Mouse (Mus musculus) urinary bladder, postnatal 25 days (tissue): ENCODE data around the gene 1700034J05Rik.

Experiments used
- DNase-seq: peaks from one replicate; pipeline ENCODE4 v3.0.0; 2022; ENCODE audit warnings: low spot score

Gene 1700034J05Rik

DNA sequence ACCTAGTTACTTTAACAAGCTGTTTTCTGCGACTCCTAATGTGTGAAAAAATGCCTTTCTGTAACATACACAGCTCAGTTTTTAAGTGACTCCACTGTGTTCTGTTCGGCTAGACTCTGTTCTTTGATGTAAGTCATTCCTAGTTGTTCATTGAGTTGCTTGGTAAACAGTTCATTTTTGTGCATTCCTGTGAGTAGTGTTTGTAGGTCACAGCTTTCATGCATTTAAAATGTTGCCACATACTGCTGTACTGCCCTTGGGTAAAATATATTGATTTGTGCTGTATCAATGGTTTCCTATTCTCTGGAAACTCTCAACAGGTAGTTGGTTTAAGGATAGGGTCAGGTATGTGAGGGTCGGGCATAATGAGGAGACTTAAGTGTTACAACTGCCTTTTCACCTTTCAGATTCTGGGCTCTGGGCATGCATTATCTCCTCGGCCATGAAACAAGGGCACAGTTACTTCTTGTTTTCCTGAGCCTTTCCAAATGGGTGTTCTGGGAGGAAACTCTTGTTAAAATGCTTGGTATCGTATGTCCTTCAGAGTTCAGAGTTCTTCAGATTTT is 27.7 kb downstream of the 1700034J05Rik start:
- DNase-seq, result no peak

DNA sequence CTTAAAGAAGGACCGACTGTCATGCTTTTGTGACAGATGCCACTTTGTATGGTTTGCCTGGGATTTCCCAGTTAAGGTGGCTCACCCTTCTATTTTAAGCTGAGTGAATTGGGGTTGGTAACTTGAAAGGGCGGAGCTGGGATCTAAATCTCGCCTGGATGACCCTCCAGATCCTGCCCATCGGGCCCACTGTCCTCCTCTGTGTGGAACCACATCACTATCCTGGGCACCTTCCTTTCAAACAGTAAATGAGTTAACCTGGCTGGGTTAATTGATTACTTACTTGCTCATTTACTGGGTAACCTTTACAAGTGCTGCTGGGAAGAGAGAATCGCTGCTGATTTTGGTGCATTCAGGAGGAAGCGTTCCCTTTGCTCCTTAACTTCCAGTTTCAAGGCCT is 35.9 kb downstream of the 1700034J05Rik start:
- DNase-seq, result no peak

DNA sequence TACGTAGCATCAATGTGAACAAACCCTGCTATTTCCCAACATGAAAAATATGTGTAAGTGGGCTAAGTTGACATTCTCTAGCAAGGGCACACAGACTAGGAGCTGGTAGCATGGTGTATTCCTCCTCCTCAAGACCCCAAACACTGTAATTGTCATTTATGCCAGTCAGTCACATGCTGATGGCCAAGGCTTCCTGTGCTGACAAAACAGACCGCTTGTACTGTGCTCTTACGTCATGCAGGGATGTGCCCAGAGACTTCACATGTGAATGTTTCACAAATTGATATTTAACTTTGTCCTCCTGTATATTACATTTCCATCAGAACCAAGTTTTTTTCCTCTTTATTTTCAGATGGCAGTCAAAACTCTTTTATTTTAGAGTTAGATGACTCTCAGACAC is 36.8 kb downstream of the 1700034J05Rik start:
- DNase-seq, result no peak

DNA sequence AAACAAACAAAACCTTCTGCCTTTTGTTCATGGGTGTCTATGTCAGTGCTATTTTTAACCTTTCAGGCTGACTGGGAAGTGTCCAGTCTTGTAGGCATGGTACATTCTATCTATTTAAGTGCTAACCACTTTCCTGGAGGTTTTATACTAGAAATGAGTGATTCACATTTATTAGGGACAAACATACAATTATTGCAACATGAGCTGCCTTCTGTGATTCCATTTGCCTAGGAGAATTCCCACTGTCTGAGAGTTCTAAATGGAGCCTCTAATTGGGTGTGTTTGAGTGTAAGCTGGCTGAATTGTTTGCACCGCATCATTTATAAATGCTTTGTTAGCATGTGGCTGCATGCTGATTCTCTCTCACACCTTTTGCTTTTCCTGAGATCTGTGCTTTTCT is 38.4 kb downstream of the 1700034J05Rik start:
- no peak for DNase-seq

DNA sequence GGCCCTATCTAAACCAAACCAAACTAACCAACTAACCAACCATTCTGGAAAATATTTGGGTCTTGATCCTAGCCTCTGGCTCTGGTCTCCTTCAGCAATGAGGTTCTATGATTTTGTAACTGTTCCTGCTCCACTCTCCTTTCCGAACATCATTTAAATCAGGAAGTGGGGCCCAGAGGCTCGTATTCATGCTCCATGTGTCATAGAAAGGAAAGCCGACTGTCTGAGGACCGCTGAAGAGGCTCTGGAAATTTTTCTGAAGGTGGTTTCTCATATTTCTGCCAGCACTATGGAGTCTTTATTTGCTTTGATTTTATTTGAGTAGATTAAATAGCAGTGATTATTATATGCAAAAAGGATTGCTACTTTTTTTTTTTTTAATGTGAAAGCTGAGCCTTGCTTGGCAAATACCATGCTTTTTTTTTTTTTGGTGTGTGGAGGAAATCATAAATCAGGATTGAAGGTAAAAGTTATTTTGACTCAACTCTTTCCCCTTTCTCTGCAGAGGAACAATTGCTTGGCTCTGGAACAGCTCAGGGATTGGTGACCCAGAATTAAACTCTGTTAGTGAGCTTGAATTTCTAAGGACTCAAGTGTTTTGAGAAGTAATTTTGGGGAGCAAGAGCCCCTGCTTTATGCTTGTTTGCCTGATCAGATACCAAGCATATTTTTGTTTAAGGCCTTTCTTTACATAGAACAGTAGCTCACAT is 40.6 kb downstream of the 1700034J05Rik start:
- no peak for DNase-seq

DNA sequence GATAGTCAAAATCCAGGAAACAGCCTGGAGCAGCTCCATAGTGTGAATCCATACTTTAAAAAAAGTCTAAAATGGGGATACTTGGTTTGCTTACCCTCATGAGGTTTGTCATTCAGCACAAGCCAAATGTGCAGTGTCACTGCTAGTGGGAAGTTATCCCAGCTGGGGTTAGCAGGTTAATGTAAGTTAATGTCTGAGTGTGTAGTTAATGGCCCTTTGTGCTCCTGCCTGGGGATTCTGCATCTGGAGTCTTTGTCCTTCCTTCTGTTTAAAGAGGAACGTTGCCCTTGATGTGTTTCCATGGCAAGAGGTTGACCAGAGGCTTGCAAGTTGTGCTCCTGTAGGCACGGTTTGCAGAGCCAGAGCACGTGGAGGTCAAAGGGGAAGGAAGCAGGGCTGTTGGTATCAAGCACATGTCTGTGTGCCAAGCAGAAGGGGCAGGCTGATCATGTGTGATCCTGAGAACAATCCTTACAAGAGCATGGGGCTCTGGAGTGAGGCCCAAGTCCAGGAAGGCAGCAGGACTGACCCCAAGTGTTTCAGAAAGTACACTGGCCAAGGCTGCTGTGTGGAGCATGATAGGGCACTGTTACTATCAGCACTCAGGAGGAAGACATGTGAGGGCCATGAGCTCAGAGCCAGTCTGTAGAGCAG is 41.3 kb downstream of the 1700034J05Rik start:
- DNase-seq, result no peak

DNA sequence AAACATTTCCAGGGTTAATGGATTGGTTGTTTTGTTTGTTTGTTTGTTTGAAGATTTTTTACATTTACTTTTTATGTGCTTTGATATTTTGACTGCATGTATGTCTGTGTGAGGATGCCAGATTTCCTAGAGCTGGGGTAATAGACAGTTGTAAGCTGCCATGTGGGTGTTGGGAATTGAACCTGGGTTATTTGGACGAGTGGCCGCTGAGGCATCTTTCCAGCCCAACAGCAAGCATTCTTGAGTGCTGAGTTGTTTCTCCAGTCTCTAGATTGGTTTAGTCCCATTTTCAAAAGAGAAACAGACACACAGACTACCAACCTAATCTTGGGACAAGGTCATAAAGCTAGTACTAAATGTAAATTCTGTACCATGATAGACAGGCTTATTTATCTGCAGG is 43.4 kb downstream of the 1700034J05Rik start:
- no peak for DNase-seq

DNA sequence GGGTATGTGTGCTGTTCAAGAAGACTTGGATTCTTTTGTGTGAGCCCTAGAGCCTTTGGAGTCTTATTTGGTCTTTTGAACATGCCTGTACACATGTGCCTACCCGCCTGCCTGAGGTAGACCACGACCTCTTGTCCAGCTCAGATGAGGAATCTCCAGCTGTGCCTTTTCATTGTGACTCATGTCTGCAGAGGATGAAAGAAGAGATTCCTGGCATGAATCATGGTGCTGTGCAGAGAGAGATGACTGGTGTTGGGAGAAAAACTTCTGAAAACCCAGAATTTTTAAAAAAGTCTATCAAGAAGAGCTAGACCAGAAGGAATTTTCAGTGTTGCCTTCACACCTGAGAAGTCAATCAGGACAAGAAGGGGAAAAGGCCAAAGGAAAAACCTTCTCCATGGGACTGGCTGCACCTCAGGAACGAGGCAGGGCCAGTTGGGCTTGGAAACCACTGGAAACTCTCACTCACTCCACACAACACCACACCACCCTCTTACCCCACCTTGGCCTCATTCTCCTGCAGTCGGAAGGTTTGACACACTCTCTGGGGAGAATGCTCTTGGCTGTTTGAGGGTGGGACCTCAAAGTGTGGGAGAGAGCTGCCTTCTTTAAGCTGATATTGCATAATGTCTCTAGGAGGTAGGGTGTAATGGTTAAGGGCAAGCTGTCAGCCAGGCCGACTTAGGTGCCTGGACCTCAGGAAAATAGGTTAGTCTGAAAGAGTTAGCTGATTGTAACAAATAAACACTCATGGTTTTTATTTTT is 44.3 kb downstream of the 1700034J05Rik start:
- no peak for DNase-seq

DNA sequence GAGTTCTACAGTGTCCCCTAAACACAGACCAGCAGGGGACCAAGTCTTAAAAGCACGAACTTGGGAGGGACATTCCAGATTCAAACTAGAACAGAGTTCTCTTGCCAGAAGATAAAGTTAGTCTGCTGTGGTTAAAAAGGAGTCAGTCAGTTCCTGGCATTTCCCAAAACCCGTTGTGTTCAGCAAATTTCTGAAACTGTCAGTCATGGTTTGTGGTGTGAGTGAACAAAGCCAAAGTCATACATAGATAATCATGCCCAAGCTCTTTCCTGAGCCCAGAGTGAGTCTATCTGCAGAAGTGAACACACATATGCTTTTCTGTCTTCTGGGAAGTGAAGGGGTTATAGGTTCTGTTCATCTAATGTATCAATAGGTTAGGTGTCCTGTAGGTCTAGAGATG is 45.4 kb downstream of the 1700034J05Rik start:
- no peak for DNase-seq

DNA sequence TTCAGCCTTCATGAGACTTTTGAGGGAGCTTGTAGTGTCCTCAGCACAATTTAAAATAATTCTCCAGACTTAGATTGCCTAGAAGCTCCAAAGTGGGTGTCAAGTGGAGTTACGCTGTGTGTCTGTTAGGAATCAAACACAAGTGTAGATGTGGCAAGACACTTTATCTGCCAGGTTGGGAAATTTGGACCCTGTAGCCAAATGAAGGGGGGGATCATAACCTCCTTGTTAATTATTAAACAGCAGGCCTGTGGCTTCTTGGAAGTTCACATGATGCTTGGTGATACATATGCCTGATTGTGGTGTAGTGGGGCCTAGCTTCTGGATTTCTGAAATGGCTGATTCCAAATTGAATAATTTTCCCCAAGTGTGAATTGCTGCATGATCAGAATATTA is 46.4 kb downstream of the 1700034J05Rik start:
- no peak for DNase-seq

DNA sequence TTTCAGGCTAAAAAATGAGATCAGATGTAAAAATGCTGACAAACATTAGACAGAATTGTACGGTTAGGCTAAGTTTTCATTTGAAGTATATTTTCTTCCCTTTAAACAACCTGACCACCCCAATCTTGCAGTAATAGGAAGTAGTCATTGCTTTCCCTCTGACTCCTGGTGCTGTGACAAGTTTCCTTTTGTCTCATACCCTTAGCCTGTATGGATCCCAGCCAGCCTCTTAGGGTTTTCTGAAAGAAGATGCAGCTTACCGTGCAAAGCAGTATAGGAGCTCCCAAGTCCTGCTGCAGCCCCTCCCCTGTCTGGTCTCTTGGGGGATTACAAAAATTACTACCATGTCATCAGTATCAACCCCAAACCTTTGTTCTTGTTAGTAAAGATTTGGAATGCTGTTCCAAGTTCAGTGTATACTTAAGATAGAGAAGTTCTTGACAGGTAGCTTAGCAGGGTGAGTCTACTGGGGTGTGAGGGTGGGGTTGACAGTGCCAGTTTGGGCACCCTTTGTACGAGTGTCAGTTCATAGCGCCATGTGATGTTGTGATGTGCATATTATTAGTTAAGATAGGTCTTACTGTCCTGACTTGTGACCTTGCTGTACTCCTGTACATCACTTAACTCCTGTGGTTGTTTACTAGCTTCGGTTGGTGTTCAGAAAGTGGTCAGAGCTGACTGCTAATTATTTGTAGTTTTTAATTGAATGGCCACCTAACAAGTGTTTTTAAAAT is 47.0 kb downstream of the 1700034J05Rik start:
- DNase-seq, result no peak

DNA sequence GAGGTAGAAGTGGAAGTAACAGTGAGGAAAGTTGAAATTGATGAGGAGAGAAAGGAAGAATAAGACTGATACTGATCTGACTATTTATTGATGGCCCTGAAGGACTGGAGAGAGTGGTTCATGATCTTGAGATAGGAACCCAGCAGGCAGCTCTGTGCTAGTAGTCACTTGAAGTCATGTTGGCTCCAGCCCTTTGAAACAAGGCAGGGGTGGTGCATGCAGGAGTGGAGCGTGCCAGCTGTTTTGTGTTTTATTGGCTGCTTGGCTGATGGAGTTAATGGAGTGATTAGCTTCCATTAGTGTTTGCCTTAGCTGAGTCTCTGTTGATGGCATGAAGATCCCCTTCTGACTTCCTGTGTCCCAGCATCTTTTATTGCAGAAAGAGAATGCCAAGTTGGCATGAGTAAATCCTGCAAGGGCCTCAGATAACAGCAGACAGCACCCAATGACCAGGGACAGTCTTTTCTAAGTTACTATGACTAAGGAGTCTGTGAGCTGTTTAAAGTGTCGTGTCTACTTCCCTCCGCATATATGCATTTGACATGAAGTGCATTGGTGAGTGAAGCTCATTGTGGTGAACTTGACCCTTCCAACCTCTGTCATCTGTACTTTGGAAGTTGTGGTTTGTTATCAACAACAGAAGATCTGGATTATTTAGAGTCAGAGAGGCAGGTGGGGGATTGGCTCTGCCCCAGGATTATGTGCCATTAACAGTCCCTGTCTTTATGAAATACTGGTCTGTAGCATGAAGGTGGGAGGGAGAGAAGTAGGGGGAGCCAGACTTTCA is 48.0 kb downstream of the 1700034J05Rik start:
- DNase-seq, result no peak

DNA sequence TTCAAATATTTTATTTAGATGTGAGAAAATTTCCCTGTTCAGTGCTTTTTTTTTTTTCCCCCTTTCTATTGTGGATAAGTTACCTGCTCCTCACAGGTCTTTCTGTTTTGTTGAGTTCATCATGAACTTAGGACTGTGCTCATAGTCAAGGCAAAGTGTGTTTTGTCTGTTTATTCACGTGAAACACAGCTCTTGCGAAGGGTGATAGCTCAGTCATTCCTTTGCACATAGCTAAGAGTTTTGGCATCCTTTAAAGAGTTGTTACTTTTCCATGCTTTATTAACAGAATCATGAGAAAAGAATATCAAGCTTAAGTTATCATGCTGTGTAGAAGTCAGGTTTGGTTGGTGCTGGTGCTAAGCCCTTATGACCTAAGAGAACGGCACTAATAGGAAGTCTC is 49.5 kb downstream of the 1700034J05Rik start:
- no peak for DNase-seq

DNA sequence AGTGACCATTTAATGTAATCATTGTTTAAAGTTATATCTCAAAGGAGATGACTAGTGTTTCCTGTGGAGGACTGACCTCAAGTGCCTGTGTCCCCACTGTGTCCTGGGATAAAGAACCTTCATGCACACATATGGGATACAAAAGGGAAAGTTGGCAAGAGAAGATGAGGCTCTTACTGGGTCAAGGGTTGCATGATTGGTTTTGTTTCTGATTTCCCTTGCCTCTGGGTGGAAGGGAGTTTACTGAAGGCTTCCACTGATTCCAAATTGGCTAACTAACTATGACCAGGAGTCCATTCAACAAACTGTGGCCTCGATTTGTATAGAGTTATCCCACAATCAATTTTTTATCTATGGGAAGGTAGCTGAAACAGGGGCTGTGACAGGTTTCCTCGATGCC is 50.6 kb downstream of the 1700034J05Rik start:
- no peak for DNase-seq

DNA sequence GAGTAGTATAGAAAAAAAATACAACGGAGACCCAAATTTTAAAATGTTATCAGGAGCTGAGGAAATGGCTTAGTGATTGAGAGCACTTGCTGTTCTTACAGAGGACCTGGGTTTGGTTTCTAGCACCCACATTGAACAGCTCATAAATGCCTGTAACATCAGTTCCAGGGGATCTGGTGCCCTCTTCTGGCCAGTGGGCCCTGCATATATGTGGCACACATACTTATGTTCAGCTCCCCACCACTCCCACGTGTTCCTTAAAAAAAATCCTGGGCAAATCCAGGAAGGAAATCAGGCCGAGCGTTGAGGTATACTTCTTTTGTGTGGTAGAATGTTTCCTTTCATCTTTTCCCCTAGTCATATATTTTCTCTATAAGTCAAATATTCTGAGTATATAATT is 52.3 kb downstream of the 1700034J05Rik start:
- DNase-seq, result no peak
